Comparison of ENCODE assay signal across 9 mouse cellular contexts in genomic region chr4:141267837-141268236, GRCm38 (mm10). TPM values are rescaled to one million over a fixed set of nuclear protein-coding genes. Genes with fewer than 3 reads are reported as not detected.
DNase-seq lines count a peak whose midpoint lies in the region; ATAC-seq and TF ChIP-seq lines count a peak whose summit lies in the region.
"Had no signal": no experiment of that assay in that cellular context is flagged by ENCODE, and none has a peak within 500 bp of the region (broad histone marks: within the 10 kb centered on the region; RNA-seq: fewer than 3 reads in every experiment).

No protein-coding gene starts in this region.

- H3K27me3 ChIP-seq in kidney, embryonic 14.5 days (ENCODE audit: control insufficient read depth, insufficient read depth, low read length) = no peaks in the 10 kb centered on the region
- no peaks in the 10 kb centered on the region for H3K27me3 ChIP-seq in E14TG2a.4 (ENCODE audit: insufficient read depth, low read length)
- H3K27me3 ChIP-seq: heart, embryonic 13.5 days had no signal

- no peaks in the 10 kb centered on the region for H3K4me1 ChIP-seq in kidney, embryonic 14.5 days (ENCODE audit: control insufficient read depth, insufficient read depth, low read length)
- peaks cover 45% of the 10 kb centered on the region for H3K4me1 ChIP-seq in E14TG2a.4 (replicated peaks; ENCODE audit: low read depth, low read length)

- H3K9me3 ChIP-seq in kidney, embryonic 14.5 days (ENCODE audit: control insufficient read depth, low read length) = no peaks in the 10 kb centered on the region
- H3K9me3 ChIP-seq in E14TG2a.4 (ENCODE audit: low read length) = no peaks in the 10 kb centered on the region

- H3K36me3 ChIP-seq in kidney, embryonic 14.5 days (ENCODE audit: control insufficient read depth, insufficient read depth, low read length) = no peaks in the 10 kb centered on the region
- no peaks in the 10 kb centered on the region for H3K36me3 ChIP-seq in E14TG2a.4 (ENCODE audit: insufficient read depth, low read length)
- H3K36me3 ChIP-seq: heart, embryonic 13.5 days had no signal

- no peak overlapping the region for H3K9ac ChIP-seq in kidney, embryonic 14.5 days (ENCODE audit: low read depth, low read length)
- H3K9ac ChIP-seq: heart, embryonic 13.5 days had no signal

- 49% methylated on average over 9 of the region's 9 CpGs for WGBS in kidney, embryonic 14.5 days

- no peak overlapping the region for H3K27ac ChIP-seq in kidney, embryonic 14.5 days (ENCODE audit: low read depth, low read length)
- H3K27ac ChIP-seq: heart, embryonic 13.5 days had no signal

- ATAC-seq in kidney, embryonic 14.5 days (ENCODE audit: low FRiP score, low TSS enrichment) = no peak

- intact Hi-C loops in left cerebral cortex, postnatal 14 days (cut with DNase I) = loop anchor here (2.0 kb wide), 1 partner anchor 125 kb away; no protein-coding TSS in a partner anchor

- peak; percentile 64 for TF ChIP-seq CTCF in E14TG2a.4 (conservative IDR thresholded peaks at IDR 0.05; ENCODE audit: low read length)

- H3K4me2 ChIP-seq in kidney, embryonic 14.5 days (replicated peaks; ENCODE audit: low read depth, low read length) = no peak overlapping the region
- H3K4me2 ChIP-seq: heart, embryonic 13.5 days had no signal

- peak; percentile 75 for DNase-seq in kidney, adult 18-20 months
- DNase-seq in adrenal gland, postnatal 14 days = peak; percentile 71
- DNase-seq in forelimb bud, embryonic 11.5 days (ENCODE audit: low read depth, low spot score) = peak; percentile 55
- DNase-seq in left cerebral cortex, postnatal 14 days (ENCODE audit: low spot score in 2 of 2) = peak; percentile 75 to 87
- peak; percentile 84 to 86 for DNase-seq in right cerebral cortex, postnatal 10 days (ENCODE audit: low spot score in 2 of 2)
- DNase-seq in ovary, postnatal 10 days (ENCODE audit: low spot score) = no peak

- H3K4me3 ChIP-seq in kidney, embryonic 14.5 days (ENCODE audit: low read length) = no peak overlapping the region
- H3K4me3 ChIP-seq in E14TG2a.4 (replicated peaks; ENCODE audit: low read length) = no peak overlapping the region
- H3K4me3 ChIP-seq: heart, embryonic 13.5 days had no signal

RNA-seq across cellular contexts. Expression of gene Arhgef19, which starts 28.5 kb away (rescaled TPM):
- polyA plus RNA-seq in kidney, embryonic 14.5 days (2014; fragmentation: Nextera tagmentation; extraction: Ambion mirVana) = 6.8 and 7.4 TPM in 2 replicates
- total RNA-seq in adrenal gland, postnatal 14 days (2021) = 35.9 and 36.8 TPM in 2 replicates
- total RNA-seq in left cerebral cortex, postnatal 14 days (2021) = 10 to 100 TPM in 1 of 2 experiments, 1 to 10 TPM in 1; 9.2 to 10.5 TPM

RNA-seq across cellular contexts. Expression of gene Epha2, which starts 33.2 kb away (rescaled TPM):
- polyA plus RNA-seq in kidney, embryonic 14.5 days (2014; fragmentation: Nextera tagmentation; extraction: Ambion mirVana) = 3.7 and 3.9 TPM in 2 replicates
- total RNA-seq in adrenal gland, postnatal 14 days (2021) = 18.8 and 19.4 TPM in 2 replicates
- 1 to 10 TPM; 2.2 to 2.7 TPM for total RNA-seq in left cerebral cortex, postnatal 14 days (2021)

RNA-seq across cellular contexts. Expression of gene Rsg1, which starts 54.1 kb away (rescaled TPM):
- polyA plus RNA-seq in kidney, embryonic 14.5 days (2014; fragmentation: Nextera tagmentation; extraction: Ambion mirVana) = 3.6 and 5.0 TPM in 2 replicates
- total RNA-seq in adrenal gland, postnatal 14 days (2021) = 1.1 and 1.8 TPM in 2 replicates
- total RNA-seq in left cerebral cortex, postnatal 14 days (2021) = 1 to 10 TPM; 2.6 to 3.7 TPM
